Mouse (Mus musculus) layer of hippocampus, adult 2 months (tissue): ENCODE measurements around the gene Pde6h. TPM values are rescaled to one million over a fixed set of nuclear protein-coding genes. Genes with fewer than 3 reads are reported as not detected.
A peak's percentile ranks its signal among the peaks of the same experiment; 100 is the strongest.
"Not testable (repeated sequence)": the region's sequence is repeated elsewhere in the genome, so short reads cannot be mapped to it uniquely, and the experiment has no call there.

Experiments
- DNase-seq, 2 experiments: peaks; one replicate each; pipeline ENCODE4 v3.0.0; 2022; ENCODE audit warnings: low spot score in 2 of 2
- H3K27ac ChIP-seq: fragments of 200-600 bp; 2 replicates; pipeline ENCODE4 v1.8.1; 2022
- H3K4me3 ChIP-seq: fragments of 200-600 bp; 2 replicates; pipeline ENCODE4 v1.8.1; 2022; ENCODE audit warnings: mild to moderate bottlenecking
- CTCF ChIP-seq: fragments of 200-600 bp; conservative IDR thresholded peaks from 2 replicates; pipeline ENCODE4 v1.8.1; 2022; ENCODE audit warnings: antibody characterized with exemption, mild to moderate bottlenecking, moderate library complexity
- long read RNA-seq, 2 experiments: library from polyadenylated mRNA; stranded (forward); transcript quantifications; one replicate each; pipeline ENCODE4 v2.0.0; 2021; ENCODE audit warnings: borderline mapping rate in 2 of 2
- total RNA-seq, 2 experiments: library from RNA; stranded (reverse); gene quantifications; 2 replicates each; pipeline ENCODE4 v1.2.3; 2021

Gene Pde6h
- total RNA-seq = under 1 TPM; 0.44 to 0.61 TPM
- long read RNA-seq, experiment 1 = 0 reads
- long read RNA-seq, experiment 2, partial matches to known transcripts = 0 of 1 reads
- long read RNA-seq, experiment 2, other reads (novel, unspliced or antisense) = 1 of 1 reads

GRCm38 (mm10) chr6:136923532-136923931 is at the start of gene Pde6h:
TSS of gene Pde6h (plus strand) at chr6:136923832.
- DNase-seq = no peak
- no peak for TF ChIP-seq CTCF
- Histone ChIP-seq H3K4me3 (no peak within 1 kb of the TSS), H3K27ac (no peak within 1 kb of the TSS)

GRCm38 (mm10) chr6:136874599-136874998 is 49.0 kb upstream of the Pde6h start:
- Histone ChIP-seq H3K27ac (no peak overlapping the region), H3K4me3 (no peak overlapping the region; the same call in 1 of the 2 replicates)
- no peak for TF ChIP-seq CTCF
- no peak for DNase-seq

GRCm38 (mm10) chr6:136875670-136876069 is 48.0 kb upstream of the Pde6h start, which contains the start of gene Mgp:
TSS of gene Mgp (minus strand) at chr6:136875823.
- H3K27ac ChIP-seq = no peak within 1 kb of the TSS
- DNase-seq = peak; percentile 19 to 29
- no peak for TF ChIP-seq CTCF
- no peak within 1 kb of the TSS; the same call in 1 of the 2 replicates for H3K4me3 ChIP-seq

GRCm38 (mm10) chr6:136881678-136882077 is 42.0 kb upstream of the Pde6h start:
- H3K27ac ChIP-seq = no peak overlapping the region
- TF ChIP-seq CTCF = no peak
- no peak for DNase-seq
- H3K4me3 ChIP-seq = no peak overlapping the region

GRCm38 (mm10) chr6:136883431-136883915 is 40.2 kb upstream of the Pde6h start:
- no peak overlapping the region for H3K4me3 ChIP-seq
- H3K27ac ChIP-seq = no peak overlapping the region
- no peak for TF ChIP-seq CTCF
- no peak for DNase-seq

GRCm38 (mm10) chr6:136883961-136884360 is 39.7 kb upstream of the Pde6h start:
- no peak for TF ChIP-seq CTCF
- no peak overlapping the region for H3K27ac ChIP-seq
- no peak overlapping the region for H3K4me3 ChIP-seq
- DNase-seq = no peak

GRCm38 (mm10) chr6:136884766-136885165 is 38.9 kb upstream of the Pde6h start:
- H3K4me3 ChIP-seq, DNase-seq, H3K27ac ChIP-seq: not testable (repeated sequence)

GRCm38 (mm10) chr6:136887854-136888253 is 35.8 kb upstream of the Pde6h start:
- no peak for DNase-seq
- no peak overlapping the region for H3K27ac ChIP-seq
- TF ChIP-seq CTCF = no peak
- H3K4me3 ChIP-seq = no peak overlapping the region

- Histone ChIP-seq H3K27ac (no peak overlapping the region), H3K4me3 (no peak overlapping the region)
- DNase-seq = no peak
- TF ChIP-seq CTCF = no peak
Measured at GRCm38 (mm10) chr6:136889067-136889466, 34.6 kb upstream of the Pde6h start.

GRCm38 (mm10) chr6:136889554-136889953 is 34.1 kb upstream of the Pde6h start:
- DNase-seq = peak in 1 of 2 experiments; percentile 49
- Histone ChIP-seq H3K4me3 (no peak overlapping the region), H3K27ac (no peak overlapping the region)
- no peak for TF ChIP-seq CTCF

- DNase-seq = no peak
- no peak for TF ChIP-seq CTCF
- Histone ChIP-seq H3K4me3 (no peak overlapping the region), H3K27ac (no peak overlapping the region)
Measured at GRCm38 (mm10) chr6:136892002-136892401, 31.6 kb upstream of the Pde6h start.

GRCm38 (mm10) chr6:136894532-136895339 is 28.9 kb upstream of the Pde6h start:
- no peak for DNase-seq
- H3K4me3 ChIP-seq = no peak overlapping the region
- H3K27ac ChIP-seq = 0 out of 2 replicates have a peak overlapping the region, but pooled peaks have one; percentile 3
- TF ChIP-seq CTCF = no peak

GRCm38 (mm10) chr6:136897789-136898188 is 25.8 kb upstream of the Pde6h start:
- no peak overlapping the region for H3K4me3 ChIP-seq
- DNase-seq = no peak
- no peak for TF ChIP-seq CTCF
- no peak overlapping the region for H3K27ac ChIP-seq

- no peak overlapping the region for H3K27ac ChIP-seq
- DNase-seq = no peak
- no peak overlapping the region for H3K4me3 ChIP-seq
- TF ChIP-seq CTCF = no peak
Measured at GRCm38 (mm10) chr6:136898222-136898621, 25.4 kb upstream of the Pde6h start.
